Mouse (Mus musculus): ENCODE measurements around the gene Ccdc17.

The Ccdc17 gene

DNA sequence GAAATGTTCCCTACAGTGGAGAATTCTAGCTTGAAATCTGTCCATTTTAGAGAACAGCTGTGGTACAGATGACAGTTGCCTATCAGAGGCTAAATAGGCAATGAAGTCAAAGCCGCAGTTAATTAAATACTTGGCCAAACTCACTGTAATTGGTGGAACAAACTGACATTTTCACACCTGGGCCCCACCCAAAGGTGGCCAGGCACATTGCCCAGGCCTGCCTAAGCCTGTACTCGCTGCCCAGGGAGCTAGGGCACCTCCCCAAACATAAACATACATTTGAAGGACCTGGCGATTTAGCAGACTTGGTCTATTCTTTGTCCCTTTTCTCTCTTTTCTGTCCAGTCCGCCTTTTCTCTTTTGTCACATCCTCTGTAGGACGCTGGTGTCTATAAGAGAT lies at the start of gene Ccdc17:
Ccdc17 (plus strand) TSS at position 276 of the 400 bp plus-strand sequence.
- peak; percentile 5 to 12 for DNase-seq

GRCm38 (mm10) chr4:116550432-116550831 lies 46.0 kb upstream of the Ccdc17 start:
- DNase-seq: no peak

DNA sequence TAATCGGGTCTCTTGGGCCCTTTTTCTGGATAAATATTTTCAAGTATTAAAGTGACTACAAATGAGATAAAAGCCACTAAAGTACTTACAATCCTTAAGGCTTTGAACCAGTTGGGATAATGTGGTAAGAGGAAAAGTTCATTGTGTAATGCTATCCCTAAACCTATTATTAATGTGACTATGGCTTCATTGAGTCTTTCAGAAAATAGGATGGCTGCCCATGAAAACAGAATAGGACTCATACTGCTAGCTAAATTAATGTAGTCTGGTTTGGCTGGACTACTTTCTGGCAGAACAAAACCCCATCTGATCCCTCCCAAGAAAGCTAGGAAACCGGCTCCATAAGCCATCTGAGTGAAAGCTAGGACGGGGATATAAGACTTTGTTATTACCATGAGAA lies 43.4 kb upstream of the Ccdc17 start:
- no peak for DNase-seq

DNA sequence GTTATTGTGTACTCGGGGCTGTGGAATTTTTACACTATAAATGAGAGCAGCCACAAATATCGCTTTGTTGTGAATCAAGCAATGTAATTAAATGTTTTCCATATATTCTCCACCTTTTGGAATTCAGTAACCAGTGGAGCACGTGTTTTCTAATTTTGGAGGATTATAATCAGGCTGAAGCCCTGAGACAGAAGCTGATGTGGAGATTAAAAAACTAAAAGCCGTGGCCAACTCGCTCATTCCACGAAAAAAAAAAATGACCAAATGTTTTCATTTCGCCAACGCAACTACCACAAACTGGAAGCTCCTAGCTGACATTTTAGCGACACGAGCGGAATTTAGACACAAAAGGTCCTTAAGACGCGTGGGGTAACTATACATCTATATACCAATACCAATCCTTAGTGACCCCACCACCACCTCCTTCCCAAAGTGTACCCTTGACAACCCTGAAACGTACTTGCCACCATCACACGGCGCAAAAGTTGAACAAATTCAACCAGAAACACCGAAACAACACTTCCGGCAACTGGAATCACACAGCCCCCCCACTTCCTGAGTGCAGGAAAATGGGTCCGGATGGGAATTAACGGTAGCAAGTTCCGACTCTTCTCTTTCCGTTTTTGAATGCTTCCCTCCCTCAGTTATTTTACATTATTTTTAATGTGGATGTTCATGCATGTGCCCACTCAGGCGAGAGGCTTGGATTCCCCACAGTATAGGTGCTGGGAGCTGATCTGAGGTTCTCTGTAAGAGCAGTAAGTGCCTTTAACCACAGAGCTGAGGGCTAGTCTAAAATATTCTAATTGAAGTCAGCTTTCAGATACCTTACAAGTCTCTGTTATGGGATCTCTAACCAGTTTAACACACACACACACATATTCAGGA lies 40.8 kb upstream of the Ccdc17 start, which contains the start of gene Tmem69:
Tmem69 (minus strand) TSS at position 524 of the 888 bp plus-strand sequence.
- DNase-seq: peak; percentile 87 to 89

DNA sequence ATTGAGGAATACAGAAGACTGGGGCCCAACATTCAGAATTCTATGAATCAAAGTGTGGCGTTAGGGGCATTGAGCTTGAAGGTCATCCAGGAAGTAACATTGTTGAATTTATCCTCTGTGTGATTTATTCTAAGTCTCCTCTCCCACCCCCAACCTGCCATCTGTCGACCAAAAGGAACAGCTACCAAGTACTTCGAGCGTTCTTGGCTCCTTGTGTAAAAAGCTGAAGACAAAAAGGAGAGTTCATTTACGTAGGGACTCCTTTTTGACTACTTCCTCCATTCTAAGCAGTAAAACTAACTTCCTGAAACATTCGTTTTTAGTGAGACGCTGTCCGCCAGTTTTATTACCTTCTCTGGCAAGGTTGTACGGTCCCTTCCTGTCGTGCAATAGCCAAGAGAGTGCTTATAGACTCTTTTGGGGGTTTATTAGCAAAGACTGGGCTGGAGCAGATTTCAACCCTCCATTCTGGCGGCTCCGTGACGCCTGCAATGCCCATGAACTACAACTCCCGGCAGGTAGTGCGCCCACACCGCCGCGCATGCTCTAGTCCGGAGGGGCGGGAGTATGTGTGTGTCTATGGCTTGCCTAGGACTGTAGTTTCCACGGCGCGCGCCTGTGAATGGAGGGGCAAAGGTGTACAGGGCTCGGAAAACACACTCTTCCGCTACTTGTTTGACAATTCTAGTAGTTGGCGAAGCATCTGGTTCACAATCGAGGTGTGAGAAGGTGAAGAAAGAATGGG lies 39.7 kb upstream of the Ccdc17 start:
- peak; percentile 95 to 97 for DNase-seq

GRCm38 (mm10) chr4:116557306-116558121 lies 38.9 kb upstream of the Ccdc17 start, which contains the start of gene Gpbp1l1:
Gpbp1l1 (plus strand) TSS chr4:116557658.
- DNase-seq: peak; percentile 98 to 99

GRCm38 (mm10) chr4:116558151-116558882 lies 38.1 kb upstream of the Ccdc17 start:
- no peak for DNase-seq

- no peak for DNase-seq
Observed at GRCm38 (mm10) chr4:116595793-116596192, 661 bp upstream of the Ccdc17 start.

DNA sequence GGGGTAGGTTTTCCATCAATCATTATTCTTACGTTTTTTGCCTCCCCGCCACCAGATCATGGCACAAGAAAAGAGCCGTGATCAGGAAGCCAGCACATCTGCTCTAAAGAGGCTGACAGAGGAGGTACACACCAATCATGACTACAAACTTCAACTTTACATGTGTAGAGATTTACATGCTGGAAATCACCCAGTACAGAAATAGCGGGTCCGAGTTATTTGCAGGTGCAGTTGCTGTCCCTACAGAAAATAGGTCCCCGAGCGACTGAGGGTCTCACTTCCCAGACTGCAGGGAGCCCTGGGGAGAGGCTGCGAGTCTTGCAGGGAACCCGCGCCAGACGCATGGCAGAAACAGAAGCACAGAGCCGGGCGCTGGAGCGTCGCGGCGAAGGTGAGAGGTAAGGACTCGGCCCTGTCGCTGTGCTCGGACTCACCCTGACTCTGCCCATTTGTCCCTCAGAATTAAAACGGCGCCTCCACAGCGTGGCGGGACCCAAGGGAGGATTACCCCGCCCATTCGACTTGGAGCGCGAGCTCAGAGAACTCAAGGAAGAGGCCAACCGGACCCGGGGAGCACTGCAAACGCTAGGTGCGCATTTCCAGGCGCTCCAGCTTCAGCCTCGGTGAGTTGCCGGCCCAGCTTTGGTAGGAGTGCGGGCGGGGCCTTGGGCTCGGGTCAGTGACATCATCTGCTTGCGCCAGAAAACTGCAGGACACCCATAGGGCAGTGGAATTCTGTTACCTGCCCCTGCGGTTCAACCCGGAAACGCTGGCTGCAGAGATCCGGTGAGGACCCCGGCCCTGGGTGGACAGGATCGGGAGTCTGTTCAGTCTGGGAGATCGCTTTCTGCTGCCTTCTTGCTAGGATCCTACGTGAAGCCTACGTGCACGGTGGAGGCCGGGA lies 776 bp downstream of the Ccdc17 start:
- DNase-seq: peak; percentile 91 to 94

GRCm38 (mm10) chr4:116612621-116613020 lies 16.2 kb downstream of the Ccdc17 start:
- no peak for DNase-seq

- DNase-seq: no peak
Observed at GRCm38 (mm10) chr4:116615237-116615636, 18.8 kb downstream of the Ccdc17 start.

DNA sequence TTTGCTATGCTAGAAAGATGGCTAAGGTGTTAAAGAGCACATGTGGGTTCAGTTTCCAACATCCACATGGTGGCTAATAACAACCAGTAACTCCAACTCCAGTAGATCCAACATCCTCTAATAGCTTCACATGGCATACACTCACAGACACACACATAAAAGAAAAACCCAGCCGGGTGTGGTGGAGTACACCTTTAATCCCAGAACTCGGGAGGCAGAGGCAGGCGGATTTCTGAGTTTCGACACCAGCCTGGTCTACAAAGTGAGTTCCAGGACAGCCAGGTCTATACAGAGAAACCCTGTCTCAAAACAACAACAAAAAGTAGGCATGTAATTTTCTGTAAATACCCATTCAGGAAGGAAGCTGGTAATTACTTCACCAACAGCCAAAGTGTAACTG lies 28.4 kb downstream of the Ccdc17 start:
- DNase-seq: no peak

- peak; percentile 91 to 94 for DNase-seq
Observed at GRCm38 (mm10) chr4:116626658-116627358, 30.4 kb downstream of the Ccdc17 start.

GRCm38 (mm10) chr4:116627359-116627716 lies 30.9 kb downstream of the Ccdc17 start:
- peak; percentile 93 to 95 for DNase-seq

- peak; percentile 76 to 87 for DNase-seq
Observed at GRCm38 (mm10) chr4:116627722-116628662, 31.5 kb downstream of the Ccdc17 start, which contains the start of gene Nasp. Nasp (minus strand) TSS chr4:116627941.

DNA sequence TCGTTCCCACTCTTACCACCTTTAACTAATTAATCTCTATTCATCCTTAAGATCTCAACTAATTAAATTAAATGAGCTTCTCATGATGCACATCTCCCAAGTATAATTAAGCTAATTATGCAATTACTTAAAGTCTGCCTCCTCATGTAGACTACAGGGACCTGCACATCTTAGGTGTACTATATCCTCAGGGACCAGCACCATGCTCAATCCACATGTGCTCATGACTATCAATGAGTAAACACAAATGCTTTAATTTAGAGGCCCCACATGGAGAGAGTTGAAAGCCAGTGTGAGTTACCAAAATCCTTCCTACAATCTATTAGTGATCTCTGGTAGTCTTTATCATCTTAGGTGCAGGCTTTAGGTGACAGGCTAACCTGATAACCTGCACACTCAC lies 38.7 kb downstream of the Ccdc17 start:
- no peak for DNase-seq

- no peak for DNase-seq
Observed at GRCm38 (mm10) chr4:116638821-116639220, 42.4 kb downstream of the Ccdc17 start.

DNA sequence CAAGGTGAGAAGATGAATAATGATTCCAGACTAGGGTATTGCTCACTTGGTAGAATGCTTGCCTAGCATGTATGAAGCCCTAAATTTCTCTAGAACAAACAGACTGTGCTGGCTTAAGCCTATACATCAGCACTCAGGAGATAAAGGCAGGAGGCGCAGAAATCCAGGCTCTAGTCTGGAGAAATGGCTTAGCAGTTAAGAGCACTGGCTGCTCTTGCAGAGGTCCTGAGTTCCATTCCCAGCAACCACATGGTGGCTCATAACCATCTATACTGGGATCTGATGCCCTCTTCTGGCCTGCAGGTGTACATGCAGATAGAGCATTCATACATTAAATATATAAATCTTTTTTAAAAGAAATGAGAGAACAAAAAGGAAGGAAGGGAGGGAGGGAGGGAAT lies 45.6 kb downstream of the Ccdc17 start:
- no peak for DNase-seq

GRCm38 (mm10) chr4:116644326-116644725 lies 47.9 kb downstream of the Ccdc17 start:
- peak; percentile 42 to 61 for DNase-seq
